Mouse (Mus musculus) central nervous system, embryonic 11.5 days (tissue): ENCODE data around the gene Cd4. TPM values are rescaled to one million over a fixed set of nuclear protein-coding genes. Genes with fewer than 3 reads are reported as not detected.

ENCODE experiments used
- polyA plus RNA-seq: library from polyadenylated mRNA; depleted of rRNA; stranded (reverse); fragments of >200 nt; gene quantifications from 2 replicates; pipeline ENCODE4 v1.2.3, GENCODE M21; 2012; rRNA removed

The Cd4 gene
- polyA plus RNA-seq: 0.01 and 0.05 TPM in 2 replicates

DNA sequence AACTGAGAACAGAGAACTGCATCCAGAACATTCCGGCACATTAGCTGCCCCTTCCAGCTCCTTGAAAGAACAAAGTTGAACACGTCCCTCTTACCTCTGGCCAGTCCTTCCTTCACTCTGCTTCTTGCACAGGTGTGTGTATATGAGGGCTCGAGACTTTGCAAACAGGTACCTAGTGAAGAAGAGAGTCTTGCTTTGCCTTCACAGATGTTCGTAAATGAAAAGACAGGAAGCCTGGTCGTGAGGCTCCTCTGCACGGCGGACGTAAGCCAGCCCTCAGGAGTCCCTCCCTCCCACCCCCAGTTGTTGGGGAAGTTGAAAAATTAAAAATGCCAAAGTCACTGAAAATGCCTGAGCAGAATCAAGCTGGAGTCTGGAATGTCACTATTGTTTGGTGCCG is at the start of gene Cd4:
TSS of gene Cd4 (minus strand) at position 236 of the 400 bp plus-strand sequence.

DNA sequence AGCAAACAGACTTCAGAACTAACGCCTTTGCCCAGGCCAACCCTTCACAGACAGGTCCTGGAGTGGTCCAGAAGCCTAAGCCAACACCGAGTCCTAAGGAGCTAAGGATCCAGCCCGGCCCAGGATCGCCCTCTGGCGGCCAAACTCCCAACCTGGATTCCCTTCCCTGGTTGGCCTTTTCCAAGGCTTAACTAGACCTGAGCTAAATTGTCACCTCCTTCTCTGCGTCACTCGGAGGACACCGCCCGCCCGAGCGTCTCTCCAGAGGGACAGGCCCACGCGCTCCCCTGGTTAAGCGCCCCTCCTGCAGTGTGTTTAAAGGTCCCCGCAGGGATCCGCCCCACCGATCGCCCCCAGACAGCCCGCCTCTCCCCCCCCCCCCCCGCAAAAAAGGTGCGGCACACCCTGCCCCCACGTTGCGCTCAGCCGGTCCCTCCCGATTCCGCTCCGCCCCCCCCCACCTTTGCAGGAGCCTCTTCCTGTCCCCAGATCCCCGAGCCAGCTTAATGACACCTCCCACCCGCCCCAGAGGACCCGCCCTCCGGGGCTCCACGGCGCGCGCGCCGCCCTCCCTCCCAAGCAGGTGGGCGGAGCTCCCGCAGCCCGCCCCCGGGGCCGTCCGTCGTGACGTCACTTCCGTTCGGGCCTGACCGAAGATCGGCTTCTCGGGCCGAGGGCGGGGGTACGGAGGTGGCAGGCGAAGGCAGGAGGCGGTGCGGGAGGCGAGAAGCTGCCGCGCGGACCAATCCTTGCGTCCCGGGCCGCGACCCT is 42.9 kb upstream of the Cd4 start, which contains the start of gene Mlf2:
TSS of gene Mlf2 (plus strand) at position 633 of the 771 bp plus-strand sequence.

DNA sequence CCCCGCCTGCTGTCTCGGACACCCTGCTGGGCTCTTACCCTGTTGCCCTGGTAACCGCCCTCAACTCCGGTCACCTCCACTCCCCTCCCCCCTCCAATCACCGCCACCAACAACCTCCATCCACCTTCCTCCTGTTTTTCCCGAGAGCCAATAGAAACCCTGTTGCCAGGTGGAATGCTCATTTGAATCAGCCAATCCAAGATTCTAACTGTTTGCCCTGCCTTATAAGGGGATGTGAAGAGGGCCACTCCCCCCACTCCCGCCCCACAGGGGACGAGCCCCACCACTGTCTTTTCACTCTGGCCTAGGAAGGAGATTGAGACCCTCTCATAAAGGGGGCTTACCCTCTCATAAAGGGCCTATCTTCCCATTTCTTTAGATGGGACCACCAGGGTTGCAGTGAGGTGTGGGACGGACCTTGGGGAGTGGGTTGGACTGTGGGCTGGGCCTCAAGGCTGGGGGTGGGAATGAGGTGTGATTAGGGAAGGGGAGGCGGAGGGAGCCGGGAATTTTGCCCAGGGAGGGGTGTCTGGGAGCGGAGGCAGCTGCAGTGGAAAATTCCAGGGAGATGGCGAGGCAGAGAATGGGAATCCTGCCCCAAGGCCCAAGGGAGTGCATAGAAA is 31.8 kb upstream of the Cd4 start, which contains the start of gene Ptms:
TSS of gene Ptms (minus strand) at position 409 of the 623 bp plus-strand sequence.

GRCm38 (mm10) chr6:124911533-124912218 is 23.7 kb upstream of the Cd4 start, which contains the start of gene Lag3:
Gene Lag3, minus strand, starts transcription at chr6:124911705.

GRCm38 (mm10) chr6:124863658-124864298 is 24.2 kb downstream of the Cd4 start, which contains the start of gene Gpr162:
Gene Gpr162, minus strand, starts transcription at chr6:124863983.

GRCm38 (mm10) chr6:124856916-124857839 is 30.8 kb downstream of the Cd4 start, which contains the start of gene P3h3:
Gene P3h3, minus strand, starts transcription at chr6:124857752.

DNA sequence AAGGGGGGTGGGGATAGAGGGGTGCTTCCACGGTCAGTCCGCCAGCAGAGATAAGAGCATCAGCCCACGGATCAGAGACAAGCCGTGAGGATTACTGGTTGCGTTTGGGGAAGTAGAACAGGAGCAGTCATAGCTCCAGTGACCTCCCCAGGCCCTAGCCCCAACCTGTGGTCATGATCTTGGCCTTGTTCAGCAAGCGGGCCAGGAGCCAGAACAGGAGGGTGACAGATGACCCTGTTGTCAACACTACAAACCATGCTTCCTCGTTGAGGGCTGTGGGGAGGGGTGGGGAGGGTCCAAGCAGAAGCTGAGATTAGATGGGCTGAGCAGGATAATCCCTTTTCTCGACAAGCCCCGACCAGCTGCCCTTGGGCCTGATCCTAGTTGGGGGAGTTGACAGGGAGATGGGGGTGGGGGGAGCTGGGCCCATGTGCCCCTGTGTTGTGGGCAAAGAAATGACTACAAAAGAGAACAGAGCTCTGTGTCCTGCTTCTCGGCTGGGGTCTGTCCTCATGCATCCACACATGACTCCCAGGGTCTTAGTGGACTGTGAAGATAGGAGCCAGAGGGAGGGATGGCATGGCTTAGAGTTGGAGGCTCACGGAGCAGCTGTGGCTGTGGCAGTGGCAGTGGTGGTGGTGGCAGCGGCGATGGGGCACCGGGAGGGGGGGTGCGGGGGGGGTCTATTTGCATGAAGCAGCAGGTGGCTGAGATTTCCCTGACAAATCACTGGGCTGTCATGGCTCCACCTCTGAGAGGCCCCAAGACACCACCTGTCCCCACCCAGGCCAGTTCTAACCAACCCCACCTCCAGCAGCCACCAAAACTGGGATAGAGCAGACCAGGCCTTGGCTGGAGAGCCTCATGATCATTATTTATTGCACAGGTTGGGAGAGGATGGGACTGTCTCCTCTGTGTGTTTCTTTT is 47.5 kb downstream of the Cd4 start, which contains the start of gene Gnb3:
TSS of gene Gnb3 (minus strand) at position 35 of the 927 bp plus-strand sequence.

DNA sequence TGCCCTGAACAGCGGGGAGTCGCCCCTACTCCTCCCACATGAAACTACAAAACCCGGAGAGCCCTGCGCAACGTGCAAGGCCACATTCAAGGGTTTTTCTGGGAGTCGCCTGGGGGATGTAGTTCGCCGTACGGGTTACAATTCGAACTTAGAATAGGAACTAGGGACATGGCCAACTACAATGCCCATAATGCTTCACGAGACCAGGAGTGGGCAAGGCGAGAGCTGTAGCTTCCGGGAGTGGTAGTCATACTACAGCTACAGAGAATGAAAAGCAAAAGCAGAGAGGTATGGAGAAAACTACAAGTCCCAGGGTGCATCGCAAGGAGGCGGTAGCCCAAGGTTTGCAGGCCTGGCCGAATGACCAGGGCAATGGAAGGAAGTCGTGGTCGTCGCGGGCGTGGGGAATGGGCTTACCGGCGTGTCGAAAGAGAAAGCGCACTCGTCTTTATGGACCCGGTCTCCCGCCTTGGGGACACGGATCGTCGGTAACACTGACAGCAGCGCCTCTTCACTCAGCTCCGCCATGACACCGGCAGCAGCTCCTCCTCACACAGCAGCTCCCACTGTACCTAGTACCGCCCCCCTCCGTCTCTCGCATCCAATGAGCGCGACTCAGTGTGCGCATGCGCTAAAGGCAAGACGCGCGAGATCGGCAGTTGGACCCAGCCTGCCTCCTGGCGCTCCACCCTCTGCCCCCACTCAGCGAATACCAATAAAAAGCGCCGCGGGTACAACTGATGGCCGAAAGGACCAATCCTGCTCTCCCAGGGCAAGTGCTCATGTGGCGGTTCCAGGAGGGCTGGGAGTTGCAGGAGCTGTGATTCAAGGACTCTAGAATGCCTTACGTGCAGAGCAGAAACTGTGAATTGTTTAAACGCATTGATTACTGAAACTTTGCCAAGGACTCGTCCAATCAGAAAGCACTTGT is 58.9 kb downstream of the Cd4 start, which contains the start of the genes Usp5 and Cdca3:
TSS of gene Usp5 (minus strand) at position 617 of the 931 bp plus-strand sequence.
TSS of gene Cdca3 (plus strand) at position 680 of the 931 bp plus-strand sequence.

Other genes with a start within 250 kb of the Cd4 start
- 36.6 and 50.7 TPM in 2 replicates for gene Lpcat3, start 225.2 kb downstream of the Cd4 start, polyA plus RNA-seq
- 177 and 187 TPM in 2 replicates for gene Emg1, start 176.0 kb downstream of the Cd4 start, polyA plus RNA-seq
- gene Phb2, start 175.9 kb downstream of the Cd4 start, polyA plus RNA-seq: 185 and 198 TPM in 2 replicates
- 5.3 and 7.8 TPM in 2 replicates for gene Ptpn6, start 149.5 kb downstream of the Cd4 start, polyA plus RNA-seq
- 383 and 432 TPM in 2 replicates for gene Grcc10, start 146.8 kb downstream of the Cd4 start, polyA plus RNA-seq
- 0.11 TPM in 1 of 2 replicates, not detected in the other for gene Gm45234, start 132.2 kb downstream of the Cd4 start, polyA plus RNA-seq
- 40.9 and 65.1 TPM in 2 replicates for gene Atn1, start 131.7 kb downstream of the Cd4 start, polyA plus RNA-seq
- 9.1 and 11.8 TPM in 2 replicates for gene Eno2, start 118.5 kb downstream of the Cd4 start, polyA plus RNA-seq
- gene Lrrc23, start 108.5 kb downstream of the Cd4 start, polyA plus RNA-seq: 4.2 and 11.4 TPM in 2 replicates
- gene Spsb2, start 79.6 kb downstream of the Cd4 start, polyA plus RNA-seq: 6.0 and 8.9 TPM in 2 replicates
- gene Tpi1, start 73.9 kb downstream of the Cd4 start, polyA plus RNA-seq: 559 and 705 TPM in 2 replicates
- 111 and 146 TPM in 2 replicates for gene Usp5, start 58.7 kb downstream of the Cd4 start, polyA plus RNA-seq
- gene Cdca3, start 58.7 kb downstream of the Cd4 start, polyA plus RNA-seq: 157 and 168 TPM in 2 replicates
- 2.2 and 3.0 TPM in 2 replicates for gene Gnb3, start 47.9 kb downstream of the Cd4 start, polyA plus RNA-seq
- 103 and 125 TPM in 2 replicates for gene P3h3, start 30.5 kb downstream of the Cd4 start, polyA plus RNA-seq
- gene Gpr162, start 24.2 kb downstream of the Cd4 start, polyA plus RNA-seq: 13.4 and 15.2 TPM in 2 replicates
- gene Lag3, start 23.5 kb upstream of the Cd4 start, polyA plus RNA-seq: 2.3 and 3.2 TPM in 2 replicates
- gene Ptms, start 31.9 kb upstream of the Cd4 start, polyA plus RNA-seq: 1,105 and 3,481 TPM in 2 replicates
- 358 and 360 TPM in 2 replicates for gene Mlf2, start 43.2 kb upstream of the Cd4 start, polyA plus RNA-seq
- gene Cops7a, start 77.3 kb upstream of the Cd4 start, polyA plus RNA-seq: 122 and 143 TPM in 2 replicates
- 1.6 and 3.4 TPM in 2 replicates for gene Pianp, start 108.5 kb upstream of the Cd4 start, polyA plus RNA-seq
- 52.2 and 93.4 TPM in 2 replicates for gene Zfp384, start 120.9 kb upstream of the Cd4 start, polyA plus RNA-seq
- gene Ing4, start 151.5 kb upstream of the Cd4 start, polyA plus RNA-seq: 130 and 145 TPM in 2 replicates
- gene Acrbp, start 161.5 kb upstream of the Cd4 start, polyA plus RNA-seq: 25.3 and 37.8 TPM in 2 replicates
- gene Lpar5, start 179.7 kb upstream of the Cd4 start, polyA plus RNA-seq: 0.22 and 0.24 TPM in 2 replicates
- gene Chd4, start 207.8 kb upstream of the Cd4 start, polyA plus RNA-seq: 164 and 215 TPM in 2 replicates
- 45.9 and 58.2 TPM in 2 replicates for gene Nop2, start 243.7 kb upstream of the Cd4 start, polyA plus RNA-seq